Mouse (Mus musculus) forebrain, postnatal 0 days (tissue): ENCODE results near the gene Celf6. TPM values are rescaled to one million over a fixed set of nuclear protein-coding genes. Genes with fewer than 3 reads are reported as not detected.

ENCODE experiments used
- ATAC-seq: fragments of 200-750 bp; cut with Nextera tagmentation; 2 replicates; pipeline ENCODE4 v1.8.0; 2017; ENCODE audit warnings: mild to moderate bottlenecking, moderate library complexity
- DNase-seq: peaks from one replicate; pipeline ENCODE4 v3.0.0-alpha.2; 2015
- H3K27ac ChIP-seq: fragments of 300-500 bp; sonication (generic); 2 replicates; pipeline ENCODE4 v1.5.1; 2014; ENCODE audit warnings: low read depth, mild to moderate bottlenecking, antibody characterized with exemption, low read length, moderate library complexity, mixed read lengths
- H3K27me3 ChIP-seq: fragments of 300-500 bp; sonication (generic); 2 replicates; pipeline ENCODE4 v1.6.1; 2014; ENCODE audit warnings: mild to moderate bottlenecking, low read length, mixed read lengths; ENCODE audit not compliant: insufficient read depth
- H3K36me3 ChIP-seq: fragments of 300-500 bp; sonication (generic); 2 replicates; pipeline ENCODE4 v1.6.1; 2014; ENCODE audit warnings: mild to moderate bottlenecking, moderate library complexity; ENCODE audit not compliant: insufficient read depth
- H3K4me1 ChIP-seq: fragments of 300-500 bp; sonication (generic); 2 replicates; pipeline ENCODE4 v1.6.1; 2014; ENCODE audit warnings: antibody characterized with exemption; ENCODE audit not compliant: insufficient read depth
- H3K4me2 ChIP-seq: fragments of 300-500 bp; sonication (generic); 2 replicates; pipeline ENCODE4 v1.6.1; 2014; ENCODE audit warnings: low read depth, mild to moderate bottlenecking, moderate library complexity
- H3K4me3 ChIP-seq: fragments of 300-500 bp; sonication (generic); 2 replicates; pipeline ENCODE4 v1.5.1; 2014; ENCODE audit warnings: low read depth, low read length, mixed read lengths
- H3K9ac ChIP-seq: fragments of 300-500 bp; sonication (generic); 2 replicates; pipeline ENCODE4 v1.6.1; 2014; ENCODE audit warnings: mild to moderate bottlenecking
- H3K9me3 ChIP-seq: fragments of 300-500 bp; sonication (generic); 2 replicates; pipeline ENCODE4 v1.6.1; 2016; ENCODE audit warnings: low read length
- CTCF ChIP-seq: sonication (generic); IDR thresholded peaks from 2 replicates; pipeline ENCODE4 v1.5.1; 2016; ENCODE audit warnings: antibody characterized with exemption, control low read depth, low read depth
- WGBS: fragments of 180-500 bp; shearing (Covaris S2); extraction: QIAGEN DNeasy Blood & Tissue Kit; methylation state at CpG from one replicate; pipeline ENCODE4 v1.1.7; 2014; 5-methylcytosine and 5-hydroxymethylcytosine counted together
- polyA plus RNA-seq: library from polyadenylated mRNA; unstranded; fragments of >200 nt; fragmentation: Nextera tagmentation; extraction: Ambion mirVana; gene quantifications from 2 replicates; pipeline ENCODE4 v1.2.1, GENCODE M21; 2015
- total RNA-seq: library from RNA; depleted of rRNA; stranded (reverse); fragments of >200 nt; gene quantifications from 2 replicates; pipeline ENCODE4 v1.2.3, GENCODE M21; 2014; rRNA removed

The Celf6 gene
- total and polyA plus RNA-seq, 2 experiments from 2014 or later, result 41.7 to 97.6 TPM

DNA sequence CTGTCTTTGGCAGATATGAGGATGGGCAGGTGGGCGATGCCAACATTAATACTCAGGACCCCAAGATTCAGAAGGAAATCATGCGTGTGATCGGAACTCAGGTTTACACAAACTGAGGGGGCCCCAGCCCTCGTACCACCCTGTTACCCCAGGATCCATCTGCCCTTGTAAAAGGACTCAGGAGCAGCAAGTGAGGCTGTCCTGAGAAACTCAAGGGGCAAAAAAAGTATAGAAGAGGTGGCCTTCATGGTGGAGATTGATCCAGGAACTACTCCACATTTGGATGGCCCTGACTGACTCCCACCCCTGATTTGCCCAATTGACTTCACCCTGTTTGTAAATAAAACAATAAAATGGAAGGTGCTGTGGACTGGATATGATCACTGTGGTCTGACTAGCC is 72.2 kb downstream of the Celf6 start:
- no peak overlapping the region for H3K27ac ChIP-seq
- no peak for TF ChIP-seq CTCF
- H3K4me1 ChIP-seq, result no peaks in the 10 kb centered on the region
- peaks cover 40% of the 10 kb centered on the region for H3K36me3 ChIP-seq
- H3K9me3 ChIP-seq, result no peaks in the 10 kb centered on the region
- DNase-seq (no peak), ATAC-seq (no peak)
- H3K9ac ChIP-seq, result no peak overlapping the region
- H3K4me2 ChIP-seq, result no peak overlapping the region
- WGBS, result 98% methylated on average over 4 of the region's 4 CpGs
- no peaks in the 10 kb centered on the region for H3K27me3 ChIP-seq
- no peak overlapping the region for H3K4me3 ChIP-seq

GRCm38 (mm10) chr9:59653371-59653770 is 75.7 kb downstream of the Celf6 start:
- ATAC-seq (no peak), DNase-seq (no peak)
- no peak for TF ChIP-seq CTCF
- Histone ChIP-seq H3K27ac (no peak overlapping the region), H3K4me1 (0 out of 2 replicates have a peak, but pooled peaks cover 4% of the 10 kb centered on the region), H3K9ac (no peak overlapping the region), H3K36me3 (peaks cover 28% of the 10 kb centered on the region), H3K27me3 (no peaks in the 10 kb centered on the region), H3K4me2 (no peak overlapping the region), H3K4me3 (no peak overlapping the region), H3K9me3 (no peaks in the 10 kb centered on the region)
- WGBS, result 39% methylated on average over 3 of the region's 3 CpGs

DNA sequence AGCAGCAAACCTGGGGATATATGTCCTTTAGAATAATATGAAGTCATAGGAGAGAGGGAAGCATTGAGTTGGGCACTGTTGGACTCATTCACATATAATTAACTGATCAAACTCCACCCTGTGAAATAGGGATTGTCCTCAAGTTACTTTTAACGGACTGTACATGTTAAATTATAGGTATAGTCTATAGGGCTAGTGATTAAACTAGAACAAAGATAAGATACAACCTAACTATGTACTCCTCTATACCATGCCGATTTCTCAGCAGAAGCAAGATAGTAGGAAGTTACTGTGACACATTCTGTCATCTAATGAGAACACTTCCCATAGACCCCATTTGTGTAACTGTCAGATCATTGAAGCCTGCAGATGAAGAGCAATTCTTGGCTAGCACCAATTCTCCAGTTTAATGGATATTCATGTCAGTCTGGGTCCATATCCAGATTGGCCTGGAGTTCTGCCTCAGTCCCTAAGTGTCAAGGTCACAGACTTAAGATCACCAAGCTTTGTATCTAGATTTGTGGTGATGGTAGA is 76.8 kb downstream of the Celf6 start:
- TF ChIP-seq CTCF, result no peak
- H3K4me2 ChIP-seq, result no peak overlapping the region
- H3K9me3 ChIP-seq, result no peaks in the 10 kb centered on the region
- H3K27ac ChIP-seq, result no peak overlapping the region
- ATAC-seq, result no peak
- 85% methylated on average over 2 of the region's 2 CpGs for WGBS
- H3K27me3 ChIP-seq, result no peaks in the 10 kb centered on the region
- H3K36me3 ChIP-seq, result peaks cover 17% of the 10 kb centered on the region
- H3K4me3 ChIP-seq, result no peak overlapping the region
- no peak for DNase-seq
- H3K9ac ChIP-seq, result no peak overlapping the region
- H3K4me1 ChIP-seq, result peaks cover 14% of the 10 kb centered on the region

- H3K36me3 ChIP-seq, result peaks cover 2% of the 10 kb centered on the region
- H3K27me3 ChIP-seq, result no peaks in the 10 kb centered on the region
- peak within 1 kb of the TSS; percentile 59 for H3K4me2 ChIP-seq
- TF ChIP-seq CTCF, result peak; percentile 45
- peaks cover 27% of the 10 kb centered on the region for H3K4me1 ChIP-seq
- no peaks in the 10 kb centered on the region for H3K9me3 ChIP-seq
- peak; percentile 89 for ATAC-seq
- 1% methylated on average over 46 of the region's 46 CpGs for WGBS
- peak within 1 kb of the TSS; percentile 93 for H3K27ac ChIP-seq
- H3K9ac ChIP-seq, result peak within 1 kb of the TSS; percentile 85
- peak within 1 kb of the TSS; percentile 66 for H3K4me3 ChIP-seq
- DNase-seq, result peak; percentile 96
Measured at GRCm38 (mm10) chr9:59655958-59656634, 78.4 kb downstream of the Celf6 start, which contains the start of gene Pkm. TSS of gene Pkm (plus strand) at chr9:59656368.

Other genes starting within 250 kb of the Celf6 start
- gene Bbs4, start 224.4 kb upstream of the Celf6 start, total RNA-seq, result 43.8 and 49.3 TPM in 2 replicates
- 49.5 and 61.7 TPM in 2 replicates for gene Bbs4, start 224.4 kb upstream of the Celf6 start, polyA plus RNA-seq
- gene Arih1, start 91.3 kb upstream of the Celf6 start, total RNA-seq, result 62.0 and 70.8 TPM in 2 replicates
- gene Arih1, start 91.3 kb upstream of the Celf6 start, polyA plus RNA-seq, result 5.1 and 7.6 TPM in 2 replicates
- 48.1 and 50.7 TPM in 2 replicates for gene Hexa, start 38.4 kb upstream of the Celf6 start, total RNA-seq
- 46.3 and 49.9 TPM in 2 replicates for gene Hexa, start 38.4 kb upstream of the Celf6 start, polyA plus RNA-seq
- gene Tmem202, start 38.1 kb upstream of the Celf6 start, total RNA-seq, result 0.38 and 1.8 TPM in 2 replicates
- gene Tmem202, start 38.1 kb upstream of the Celf6 start, polyA plus RNA-seq, result 1.2 TPM in 2 replicates
- 133 and 137 TPM in 2 replicates for gene Parp6, start 39.4 kb downstream of the Celf6 start, total RNA-seq
- gene Parp6, start 39.4 kb downstream of the Celf6 start, polyA plus RNA-seq, result 181 and 195 TPM in 2 replicates
- 677 and 762 TPM in 2 replicates for gene Pkm, start 78.5 kb downstream of the Celf6 start, total RNA-seq
- gene Pkm, start 78.5 kb downstream of the Celf6 start, polyA plus RNA-seq, result 764 and 783 TPM in 2 replicates
- gene Gramd2, start 102.2 kb downstream of the Celf6 start, total RNA-seq, result 5.7 and 8.6 TPM in 2 replicates
- gene Gramd2, start 102.2 kb downstream of the Celf6 start, polyA plus RNA-seq, result 4.7 and 5.3 TPM in 2 replicates
- 2.9 and 4.7 TPM in 2 replicates for gene Senp8, start 172.8 kb downstream of the Celf6 start, total RNA-seq
- gene Senp8, start 172.8 kb downstream of the Celf6 start, polyA plus RNA-seq, result 2.1 and 3.2 TPM in 2 replicates
- gene Myo9a, start 173.0 kb downstream of the Celf6 start, total RNA-seq, result 56.6 and 59.9 TPM in 2 replicates
- gene Myo9a, start 173.0 kb downstream of the Celf6 start, polyA plus RNA-seq, result 8.4 and 13.2 TPM in 2 replicates